20 mouse cellular contexts compared by ENCODE assay signal in the genomic region with DNA sequence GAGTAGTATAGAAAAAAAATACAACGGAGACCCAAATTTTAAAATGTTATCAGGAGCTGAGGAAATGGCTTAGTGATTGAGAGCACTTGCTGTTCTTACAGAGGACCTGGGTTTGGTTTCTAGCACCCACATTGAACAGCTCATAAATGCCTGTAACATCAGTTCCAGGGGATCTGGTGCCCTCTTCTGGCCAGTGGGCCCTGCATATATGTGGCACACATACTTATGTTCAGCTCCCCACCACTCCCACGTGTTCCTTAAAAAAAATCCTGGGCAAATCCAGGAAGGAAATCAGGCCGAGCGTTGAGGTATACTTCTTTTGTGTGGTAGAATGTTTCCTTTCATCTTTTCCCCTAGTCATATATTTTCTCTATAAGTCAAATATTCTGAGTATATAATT. TPM values are rescaled to one million over a fixed set of nuclear protein-coding genes. Genes with fewer than 3 reads are reported as not detected.
"Had no signal": no experiment of that assay in that cellular context is flagged by ENCODE, and none has a peak within 500 bp of the region (broad histone marks: within the 10 kb centered on the region; RNA-seq: fewer than 3 reads in every experiment).

No protein-coding gene starts in this region.

- H3K9ac ChIP-seq: limb, embryonic 13.5 days; liver, embryonic 15.5 days; lung, embryonic 15.5 days; midbrain, embryonic 12.5 days; neural tube, embryonic 13.5 days had no signal

- H3K4me2 ChIP-seq: limb, embryonic 13.5 days; liver, embryonic 15.5 days; lung, embryonic 15.5 days; midbrain, embryonic 12.5 days; neural tube, embryonic 13.5 days had no signal

- H3K4me1 ChIP-seq: midbrain, embryonic 12.5 days had no signal

- H3K9me3 ChIP-seq: limb, embryonic 13.5 days; liver, embryonic 15.5 days; lung, embryonic 15.5 days; midbrain, embryonic 12.5 days had no signal

- DNase-seq: kidney, adult 8-10 months; kidney, postnatal 36 days; left cerebral cortex, postnatal 4 days; lung, postnatal 14 days; right cerebral cortex, postnatal 14 days had no signal

- H3K4me3 ChIP-seq: limb, embryonic 13.5 days; liver, embryonic 15.5 days; lung, embryonic 15.5 days; midbrain, embryonic 12.5 days; neural tube, embryonic 13.5 days had no signal

- H3K27me3 ChIP-seq: limb, embryonic 13.5 days; liver, embryonic 15.5 days; lung, embryonic 15.5 days; midbrain, embryonic 12.5 days had no signal

- H3K36me3 ChIP-seq: liver, embryonic 15.5 days; lung, embryonic 15.5 days; midbrain, embryonic 12.5 days; neural tube, embryonic 13.5 days had no signal

- ATAC-seq: midbrain, embryonic 16.5 days had no signal

- H3K27ac ChIP-seq: limb, embryonic 13.5 days; liver, embryonic 15.5 days; lung, embryonic 15.5 days; midbrain, embryonic 12.5 days; neural tube, embryonic 13.5 days had no signal

RNA-seq across cellular contexts. Expression of a gene that starts 52.0 kb away (rescaled TPM):
- total RNA-seq: layer of hippocampus, adult 8-10 months; layer of hippocampus, postnatal 14 days; left cerebral cortex, adult 18-20 months; left cerebral cortex, postnatal 10 days; left cerebral cortex, postnatal 4 days; liver, adult 2 months; megakaryocyte-erythroid progenitor cell, adult 5-6 weeks had no signal
- polyA plus RNA-seq: kidney, embryonic 16.5 days; limb, embryonic 13.5 days; liver, embryonic 15.5 days; lung, embryonic 15.5 days; midbrain, embryonic 12.5 days; midbrain, embryonic 16.5 days; neural tube, embryonic 13.5 days; spleen, adult 2 months; stomach, embryonic 16.5 days had no signal

RNA-seq across cellular contexts. Expression of a gene that starts 52.3 kb away (rescaled TPM):
- total RNA-seq: layer of hippocampus, adult 8-10 months; layer of hippocampus, postnatal 14 days; left cerebral cortex, adult 18-20 months; left cerebral cortex, postnatal 10 days; left cerebral cortex, postnatal 4 days; liver, adult 2 months; megakaryocyte-erythroid progenitor cell, adult 5-6 weeks had no signal
- polyA plus RNA-seq: liver, adult 2 months; neural tube, embryonic 13.5 days; spleen, adult 2 months had no signal
